ENCODE assay signal across 10 mouse cellular contexts in genomic region chr9:35018056-35018455, GRCm38 (mm10).
DNase-seq lines count a peak whose midpoint lies in the region; ATAC-seq and TF ChIP-seq lines count a peak whose summit lies in the region.
"Had no signal": no experiment of that assay in that cellular context is flagged by ENCODE, and none has a peak within 500 bp of the region (broad histone marks: within the 10 kb centered on the region; RNA-seq: fewer than 3 reads in every experiment).

No protein-coding gene starts in this region.

- no peak overlapping the region for H3K27ac ChIP-seq in kidney, embryonic 14.5 days (ENCODE audit: low read depth, low read length)
- peak overlapping the region; percentile 89 for H3K27ac ChIP-seq in olfactory bulb, adult 2 months (ENCODE audit: insufficient read depth, low read depth, low read length)

- H3K4me2 ChIP-seq in kidney, embryonic 14.5 days (replicated peaks; ENCODE audit: low read depth, low read length) = peak overlapping the region; percentile 25

- no peak overlapping the region for H3K9ac ChIP-seq in kidney, embryonic 14.5 days (ENCODE audit: low read depth, low read length)

- no peaks in the 10 kb centered on the region for H3K27me3 ChIP-seq in kidney, embryonic 14.5 days (ENCODE audit: control insufficient read depth, insufficient read depth, low read length)

- H3K9me3 ChIP-seq in kidney, embryonic 14.5 days (ENCODE audit: control insufficient read depth, low read length) = no peaks in the 10 kb centered on the region

- TF ChIP-seq POLR2A in olfactory bulb, adult 2 months (IDR thresholded peaks at IDR 0.05; ENCODE audit: insufficient read depth, low read depth, low read length) = no peak

- TF ChIP-seq CTCF in olfactory bulb, adult 2 months (IDR thresholded peaks at IDR 0.05; ENCODE audit: insufficient read depth, low read depth, low read length) = no peak

- WGBS in kidney, embryonic 14.5 days = 37% methylated on average over 5 of the region's 5 CpGs
- WGBS in olfactory bulb, adult 2 months = 22% methylated on average over 5 of the region's 5 CpGs

- H3K4me1 ChIP-seq in kidney, embryonic 14.5 days (ENCODE audit: control insufficient read depth, insufficient read depth, low read length) = peaks cover 5% of the 10 kb centered on the region; the same call in 1 of the 2 replicates
- peaks cover 28% of the 10 kb centered on the region for H3K4me1 ChIP-seq in olfactory bulb, adult 2 months (ENCODE audit: control insufficient read depth, insufficient read depth, low read length)

- peak; percentile 51 for DNase-seq in cerebellum, adult 9-11 months
- no peak for DNase-seq in cerebellum, adult 8-10 months
- no peak for DNase-seq in kidney, postnatal 36 days
- peak; percentile 58 for DNase-seq in retina, postnatal 1 day
- DNase-seq in retina, embryonic 14.5 days (ENCODE audit: low spot score) = no peak
- no peak for DNase-seq in testis, postnatal 10 days (ENCODE audit: low spot score)
- DNase-seq: adrenal gland, postnatal 25 days; thymus, adult 18-20 months had no signal

- peak overlapping the region; percentile 4; the same call in 1 of the 2 replicates for H3K4me3 ChIP-seq in kidney, embryonic 14.5 days (ENCODE audit: low read length)
- H3K4me3 ChIP-seq in olfactory bulb, adult 2 months (ENCODE audit: insufficient read depth, low read depth, low read length) = no peak overlapping the region

- H3K36me3 ChIP-seq in kidney, embryonic 14.5 days (ENCODE audit: control insufficient read depth, insufficient read depth, low read length) = no peaks in the 10 kb centered on the region

- no peak; the same call in 1 of the 2 replicates for ATAC-seq in kidney, embryonic 14.5 days (ENCODE audit: low FRiP score, low TSS enrichment)

Comparison
In these comparisons a context has a peak if more than half of its experiments do, and no peak if none do; other contexts are left out.
1. DNase-seq: peak in cerebellum, adult 9-11 months (single experiment) and retina, postnatal 1 day (single experiment); none in cerebellum, adult 8-10 months (single experiment), kidney, postnatal 36 days (0 of 2), retina, embryonic 14.5 days (single experiment) and testis, postnatal 10 days (single experiment).